Mouse (Mus musculus) cerebellum, adult 2 months (tissue): ENCODE measurements at regions not wholly inside any gene's neighbourhood (a gene's known extent, or its start where the extent isn't known, plus 50 kb on each side); places are given as distances from the start of the nearest gene placed in this dataset.

ENCODE experiments used
- CTCF ChIP-seq: fragments of 200-500 bp; IDR thresholded peaks from 2 replicates; pipeline ENCODE4 v1.5.1; 2011; ENCODE audit warnings: low read depth, mild to moderate bottlenecking, control low read depth, low read length, moderate library complexity, borderline replicate concordance; ENCODE audit not compliant: insufficient read depth
- POLR2A ChIP-seq: fragments of 200-500 bp; IDR thresholded peaks from 2 replicates; pipeline ENCODE4 v1.6.1; 2011; ENCODE audit warnings: low read length, control low read depth, borderline replicate concordance; ENCODE audit not compliant: insufficient read depth

DNA sequence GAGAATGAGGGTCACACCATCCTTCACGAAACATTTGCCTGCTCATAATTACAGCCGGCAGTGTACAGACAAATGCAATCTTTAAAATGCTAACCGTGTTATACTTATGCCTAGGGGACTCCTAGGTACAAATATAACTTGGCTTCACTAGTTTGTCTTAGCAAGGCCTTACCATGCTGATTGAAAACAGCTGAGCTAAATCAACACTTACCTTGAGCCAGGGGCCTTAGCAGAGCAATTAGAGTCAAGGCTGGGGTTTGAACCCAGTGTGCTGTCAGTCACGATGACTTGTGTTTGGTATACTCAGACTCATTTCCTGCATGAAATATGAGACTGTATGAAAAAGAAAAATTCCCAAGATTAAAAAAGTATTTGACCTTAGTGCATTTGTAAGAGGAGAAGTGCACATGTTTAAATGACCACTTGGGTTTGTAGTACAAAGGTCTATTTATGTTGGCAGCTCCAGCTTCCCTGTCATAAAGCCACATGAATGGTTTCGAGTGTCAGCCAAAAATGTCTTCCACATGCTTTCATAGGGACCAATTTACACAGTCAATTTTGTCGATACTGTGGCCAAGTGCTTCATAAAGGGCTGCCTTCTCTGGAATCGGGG is 94.0 kb upstream of the Aldoart1 start:
- TF ChIP-seq POLR2A (no peak), CTCF (no peak)
